Mouse (Mus musculus) forelimb bud, embryonic 11.5 days (tissue): ENCODE data around the gene Igsf3.
"Not testable (repeated sequence)": the region's sequence is repeated elsewhere in the genome, so short reads cannot be mapped to it uniquely, and the experiment has no call there.

ENCODE experiments used
- DNase-seq: peaks from one replicate; pipeline ENCODE4 v3.0.0-alpha.2; 2012; ENCODE audit warnings: low read depth, low spot score

Gene Igsf3

GRCm38 (mm10) chr3:101404620-101405415 is 27.9 kb downstream of the Igsf3 start:
- DNase-seq: no peak

GRCm38 (mm10) chr3:101405495-101405894 is 28.6 kb downstream of the Igsf3 start:
- DNase-seq: no peak

- no peak for DNase-seq
Observed at GRCm38 (mm10) chr3:101406097-101406496, 29.2 kb downstream of the Igsf3 start.

- DNase-seq: no peak
Observed at GRCm38 (mm10) chr3:101407568-101407967, 30.7 kb downstream of the Igsf3 start.

GRCm38 (mm10) chr3:101408953-101409750 is 32.3 kb downstream of the Igsf3 start:
- no peak for DNase-seq

GRCm38 (mm10) chr3:101410202-101410601 is 33.3 kb downstream of the Igsf3 start:
- no peak for DNase-seq

GRCm38 (mm10) chr3:101410745-101411144 is 33.9 kb downstream of the Igsf3 start:
- DNase-seq: no peak

GRCm38 (mm10) chr3:101411626-101412025 is 34.7 kb downstream of the Igsf3 start:
- no peak for DNase-seq

GRCm38 (mm10) chr3:101412115-101412514 is 35.2 kb downstream of the Igsf3 start:
- DNase-seq: no peak

GRCm38 (mm10) chr3:101413013-101413412 is 36.1 kb downstream of the Igsf3 start:
- not testable (repeated sequence) for DNase-seq

- no peak for DNase-seq
Observed at GRCm38 (mm10) chr3:101418740-101419652, 42.1 kb downstream of the Igsf3 start.

- DNase-seq: no peak
Observed at GRCm38 (mm10) chr3:101419653-101419994, 42.7 kb downstream of the Igsf3 start.

GRCm38 (mm10) chr3:101423188-101423587 is 46.3 kb downstream of the Igsf3 start:
- no peak for DNase-seq

- no peak for DNase-seq
Observed at GRCm38 (mm10) chr3:101424295-101424885, 47.5 kb downstream of the Igsf3 start.

GRCm38 (mm10) chr3:101429982-101430754 is 53.3 kb downstream of the Igsf3 start:
- no peak for DNase-seq

GRCm38 (mm10) chr3:101430755-101431115 is 53.9 kb downstream of the Igsf3 start:
- DNase-seq: no peak

GRCm38 (mm10) chr3:101435672-101436071 is 58.8 kb downstream of the Igsf3 start:
- DNase-seq: no peak

- DNase-seq: no peak
Observed at GRCm38 (mm10) chr3:101436469-101436868, 59.6 kb downstream of the Igsf3 start.

- DNase-seq: no peak
Observed at GRCm38 (mm10) chr3:101437021-101437563, 60.2 kb downstream of the Igsf3 start.

GRCm38 (mm10) chr3:101443265-101443881 is 66.5 kb downstream of the Igsf3 start:
- DNase-seq: no peak
